Mouse (Mus musculus) mouse embryonic stem cell (cell line): ENCODE data around the gene H2afy.

ENCODE experiments used
- in situ Hi-C, 2 experiments: fragments of 300-500 bp; cut with MboI; formaldehyde crosslinking; loops; 1 replicate in 1 of 2; 3 replicates in 1 of 2; pipeline ENCODE4 v1.14.3; 2019 to 2020; ENCODE audit warnings: low sequenced_read_pairs in 2 of 2, low pct_unique_long_range_greater_than_20kb in 1 of 2, mixed read lengths in 1 of 2; ENCODE audit not compliant: unreplicated experiment in 1 of 2

The H2afy gene

GRCm38 (mm10) chr13:56152773-56153460, 16.8 kb upstream of the H2afy start:
- in situ Hi-C loops, result no loop called here

GRCm38 (mm10) chr13:56151404-56152226, 15.5 kb upstream of the H2afy start:
- in situ Hi-C loops, result no loop called here

GRCm38 (mm10) chr13:56145523-56145922, 9.4 kb upstream of the H2afy start:
- in situ Hi-C loops, result no loop called here

- in situ Hi-C loops, result no loop called here
Observed at GRCm38 (mm10) chr13:56144021-56144420, 7.9 kb upstream of the H2afy start.

- in situ Hi-C loops, result no loop called here
Observed at GRCm38 (mm10) chr13:56143151-56143513, 7.0 kb upstream of the H2afy start.

GRCm38 (mm10) chr13:56142382-56143150, 6.4 kb upstream of the H2afy start:
- in situ Hi-C loops, result no loop called here

GRCm38 (mm10) chr13:56139167-56139751, 3.1 kb upstream of the H2afy start:
- in situ Hi-C loops, result no loop called here

GRCm38 (mm10) chr13:56135231-56136052, 719 bp downstream of the H2afy start:
- in situ Hi-C loops, result no loop called here

GRCm38 (mm10) chr13:56134631-56135181, 1.5 kb downstream of the H2afy start:
- in situ Hi-C loops, result no loop called here

GRCm38 (mm10) chr13:56134031-56134430, 2.1 kb downstream of the H2afy start:
- in situ Hi-C loops, result no loop called here

GRCm38 (mm10) chr13:56132941-56133340, 3.2 kb downstream of the H2afy start:
- in situ Hi-C loops, result no loop called here

- in situ Hi-C loops, result no loop called here
Observed at GRCm38 (mm10) chr13:56132326-56132936, 3.7 kb downstream of the H2afy start.

- in situ Hi-C loops, result no loop called here
Observed at GRCm38 (mm10) chr13:56130544-56130943, 5.6 kb downstream of the H2afy start.

- in situ Hi-C loops, result no loop called here
Observed at GRCm38 (mm10) chr13:56129578-56129977, 6.6 kb downstream of the H2afy start.

GRCm38 (mm10) chr13:56129014-56129413, 7.1 kb downstream of the H2afy start:
- in situ Hi-C loops, result no loop called here

- in situ Hi-C loops, result no loop called here
Observed at GRCm38 (mm10) chr13:56125632-56126031, 10.5 kb downstream of the H2afy start.

- in situ Hi-C loops, result no loop called here
Observed at GRCm38 (mm10) chr13:56123075-56123474, 13.1 kb downstream of the H2afy start.
